Mouse (Mus musculus) 416B (cell line): ENCODE data around the gene Mrap.

ENCODE experiments used
- DNase-seq: peaks from one replicate; pipeline ENCODE4 v3.0.0; 2011; ENCODE audit warnings: low read depth

Mrap gene

GRCm38 (mm10) chr16:90753386-90753941, 15.5 kb downstream of the Mrap start:
- DNase-seq = peak; percentile 26

- DNase-seq = no peak
These were observed 21.3 kb downstream of the Mrap start for GRCm38 (mm10) chr16:90759335-90759734.

- no peak for DNase-seq
These were observed 22.5 kb downstream of the Mrap start for GRCm38 (mm10) chr16:90760515-90760914.

GRCm38 (mm10) chr16:90765195-90765877, 27.3 kb downstream of the Mrap start:
- DNase-seq = peak; percentile 16

GRCm38 (mm10) chr16:90766919-90767454, 29.0 kb downstream of the Mrap start:
- DNase-seq = no peak

GRCm38 (mm10) chr16:90774216-90774615, 36.2 kb downstream of the Mrap start:
- no peak for DNase-seq

- no peak for DNase-seq
These were observed 36.6 kb downstream of the Mrap start for GRCm38 (mm10) chr16:90774646-90775045.

- no peak for DNase-seq
These were observed 38.0 kb downstream of the Mrap start for GRCm38 (mm10) chr16:90775946-90776520.

GRCm38 (mm10) chr16:90779783-90780182, 41.8 kb downstream of the Mrap start:
- no peak for DNase-seq

- DNase-seq = no peak
These were observed 45.3 kb downstream of the Mrap start for GRCm38 (mm10) chr16:90783302-90783701.

- no peak for DNase-seq
These were observed 47.2 kb downstream of the Mrap start for GRCm38 (mm10) chr16:90785257-90785656.

- DNase-seq = no peak
These were observed 50.6 kb downstream of the Mrap start for GRCm38 (mm10) chr16:90788580-90788979.

- no peak for DNase-seq
These were observed 52.9 kb downstream of the Mrap start for GRCm38 (mm10) chr16:90790946-90791345.

- no peak for DNase-seq
These were observed 54.1 kb downstream of the Mrap start for GRCm38 (mm10) chr16:90792066-90792465.

GRCm38 (mm10) chr16:90792500-90792899, 54.5 kb downstream of the Mrap start:
- no peak for DNase-seq

GRCm38 (mm10) chr16:90794708-90795107, 56.7 kb downstream of the Mrap start:
- DNase-seq = peak; percentile 36

GRCm38 (mm10) chr16:90798446-90798845, 60.4 kb downstream of the Mrap start:
- no peak for DNase-seq

GRCm38 (mm10) chr16:90798848-90799247, 60.8 kb downstream of the Mrap start:
- DNase-seq = no peak
